Mouse (Mus musculus) liver, embryonic 14.5 days (tissue): Measurements from ENCODE around the gene Armcx3.

Experiments used
- CTCF ChIP-seq: IDR thresholded peaks from 2 replicates; pipeline ENCODE4 v1.5.1; 2016; ENCODE audit warnings: antibody characterized with exemption, low read depth, control low read depth
- EP300 ChIP-seq: IDR thresholded peaks from 2 replicates; pipeline ENCODE4 v1.6.1; 2016; ENCODE audit warnings: antibody characterized with exemption, low read depth

DNA sequence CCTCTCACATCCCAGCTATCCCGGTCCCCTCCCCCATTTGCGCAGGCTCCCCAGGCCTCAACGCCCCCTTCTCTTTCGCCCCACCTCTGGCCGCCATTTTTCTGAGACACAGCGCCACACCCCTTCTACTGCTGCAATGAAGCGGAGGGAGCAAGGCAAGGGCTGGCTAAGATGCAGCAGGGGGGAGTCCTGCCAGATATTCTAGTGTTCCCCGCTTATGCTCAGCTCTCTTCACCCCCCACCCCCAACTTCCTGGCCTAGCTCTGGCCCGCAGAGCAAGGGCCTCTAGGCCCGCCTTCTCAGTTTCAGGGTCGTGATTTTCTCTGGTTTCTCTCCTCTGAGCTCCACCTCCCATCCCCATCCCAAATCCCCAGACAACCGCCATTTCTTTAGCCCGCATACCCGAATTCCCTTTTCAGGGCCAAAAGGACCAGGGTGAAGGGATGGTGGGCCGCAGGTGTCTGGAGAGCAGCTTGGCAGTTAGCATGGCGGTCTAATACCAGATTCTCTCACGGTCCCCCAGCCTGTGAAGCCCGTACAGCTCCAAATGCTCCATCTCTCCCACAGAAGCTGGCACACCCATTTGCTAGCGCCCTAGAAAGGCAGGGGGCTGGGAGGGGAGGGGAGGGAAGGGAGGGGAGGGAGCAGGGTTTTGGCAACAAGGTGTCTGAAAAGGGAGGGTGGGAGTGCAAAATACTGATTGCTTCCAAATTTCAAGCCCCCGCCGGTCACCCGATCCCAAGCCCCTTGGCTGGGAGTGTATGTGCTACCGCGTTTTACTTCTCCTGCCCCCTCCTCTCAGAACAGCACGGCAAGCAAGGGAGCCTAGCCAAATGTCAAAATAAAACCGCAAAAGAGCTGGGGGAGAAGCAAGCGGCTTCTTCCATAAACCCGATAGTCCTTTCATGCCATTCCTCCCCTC lies 51.7 kb downstream of the Armcx3 start:
- TF ChIP-seq CTCF (no peak), EP300 (no peak)
